Mouse (Mus musculus): ENCODE measurements around the gene Klk1b9.

DNA sequence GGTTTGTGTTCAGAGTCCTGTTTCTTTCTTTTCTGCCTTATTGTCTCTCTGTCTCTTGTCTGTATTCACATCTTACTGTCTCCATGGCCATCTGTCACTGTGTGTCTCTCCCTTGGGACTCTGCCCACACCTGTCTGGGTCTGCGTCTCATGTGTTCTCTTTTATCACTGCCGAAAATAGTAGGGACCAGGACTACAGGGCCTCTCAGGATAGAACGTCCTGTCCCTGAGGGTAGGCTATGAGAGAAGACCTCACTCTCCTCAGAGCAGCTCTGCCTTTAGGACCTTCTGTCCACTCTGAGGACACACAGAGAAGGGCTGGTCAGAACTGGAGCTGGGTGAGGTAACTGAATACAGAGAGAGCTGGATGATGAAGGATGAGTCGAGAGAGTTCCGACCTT lies 39.2 kb downstream of the Klk1b9 start:
- TF ChIP-seq POLR2A (IDR thresholded peaks at IDR 0.05; ENCODE audit: control insufficient read depth, low read depth, low read length) (no peak), CTCF (IDR thresholded peaks at IDR 0.05; ENCODE audit: control insufficient read depth, insufficient read depth, insufficient replicate concordance, low read depth, low read length) (no peak)
